Mouse (Mus musculus) thymus, adult 2 months (tissue): ENCODE measurements around the gene Slc38a3.

ENCODE experiments used
- CTCF ChIP-seq: fragments of 200-500 bp; IDR thresholded peaks from 2 replicates; pipeline ENCODE4 v1.5.1; 2012; ENCODE audit warnings: mild to moderate bottlenecking, control low read depth, low read length, moderate library complexity, borderline replicate concordance; ENCODE audit not compliant: control insufficient read depth, poor library complexity, insufficient read depth; ENCODE audit errors: extremely low read depth
- POLR2A ChIP-seq: fragments of 200-500 bp; IDR thresholded peaks from 2 replicates; pipeline ENCODE4 v1.6.1; 2012; ENCODE audit warnings: mild to moderate bottlenecking, low read length, control low read depth, moderate library complexity; ENCODE audit not compliant: control insufficient read depth, poor library complexity, insufficient read depth; ENCODE audit errors: extremely low read depth

- TF ChIP-seq CTCF: no peak
- no peak for TF ChIP-seq POLR2A
Observed at GRCm38 (mm10) chr9:107634406-107635278, 34.7 kb downstream of the Slc38a3 start.
